Mouse (Mus musculus): ENCODE data around the gene Prss57. TPM values are rescaled to one million over a fixed set of nuclear protein-coding genes. Genes with fewer than 3 reads are reported as not detected.
A peak's percentile ranks its signal among the peaks of the same experiment; 100 is the strongest.

Gene Prss57
- polyA plus RNA-seq (2016; fragmentation: Nextera tagmentation; extraction: Ambion mirVana) = 0.09 TPM in 1 of 2 replicates, not detected in the other

- H3K36me3 ChIP-seq (replicated peaks) = no peaks in the 10 kb centered on the region; the same call in 1 of the 2 replicates
- peaks cover 20% of the 10 kb centered on the region for H3K4me1 ChIP-seq
- ATAC-seq (ENCODE audit: low FRiP score) = no peak
- H3K27ac ChIP-seq = no peak within 1 kb of the TSS
- peaks cover 4% of the 10 kb centered on the region; the same call in 1 of the 2 replicates for H3K27me3 ChIP-seq
- no peak within 1 kb of the TSS for H3K4me3 ChIP-seq (replicated peaks)
- WGBS = 87% methylated on average over 4 of the region's 4 CpGs
- H3K4me2 ChIP-seq = no peak within 1 kb of the TSS
- no peaks in the 10 kb centered on the region for H3K9me3 ChIP-seq
- H3K9ac ChIP-seq = no peak within 1 kb of the TSS
These were observed at the start of gene Prss57 for GRCm38 (mm10) chr10:79790861-79791260. TSS of gene Prss57 (minus strand) at chr10:79790961.

- Histone ChIP-seq H3K27me3 (no peaks in the 10 kb centered on the region), H3K27ac (peak overlapping the region; percentile 73), H3K4me3 (replicated peaks) (no peak overlapping the region), H3K9me3 (no peaks in the 10 kb centered on the region), H3K4me1 (peaks cover 29% of the 10 kb centered on the region), H3K4me2 (no peak overlapping the region), H3K36me3 (replicated peaks) (no peaks in the 10 kb centered on the region), H3K9ac (no peak overlapping the region)
- WGBS = 95% methylated on average over 3 of the region's 3 CpGs
- no peak for ATAC-seq (ENCODE audit: low FRiP score)
These were observed 49.3 kb upstream of the Prss57 start for GRCm38 (mm10) chr10:79840091-79840490.

GRCm38 (mm10) chr10:79838151-79838550 is 47.4 kb upstream of the Prss57 start:
- no peak overlapping the region for H3K27ac ChIP-seq
- H3K4me3 ChIP-seq (replicated peaks) = no peak overlapping the region
- H3K4me2 ChIP-seq = no peak overlapping the region
- no peak overlapping the region for H3K9ac ChIP-seq
- 83% methylated on average over 2 of the region's 2 CpGs for WGBS
- peaks cover 22% of the 10 kb centered on the region for H3K4me1 ChIP-seq
- H3K36me3 ChIP-seq (replicated peaks) = no peaks in the 10 kb centered on the region
- no peaks in the 10 kb centered on the region for H3K27me3 ChIP-seq
- no peaks in the 10 kb centered on the region for H3K9me3 ChIP-seq
- no peak for ATAC-seq (ENCODE audit: low FRiP score)

GRCm38 (mm10) chr10:79836918-79837317 is 46.2 kb upstream of the Prss57 start:
- ATAC-seq (ENCODE audit: low FRiP score) = no peak
- WGBS = 94% methylated on average over 3 of the region's 3 CpGs
- Histone ChIP-seq H3K9me3 (no peaks in the 10 kb centered on the region), H3K4me1 (peaks cover 12% of the 10 kb centered on the region), H3K27ac (no peak overlapping the region), H3K27me3 (no peaks in the 10 kb centered on the region), H3K9ac (no peak overlapping the region), H3K4me3 (replicated peaks) (no peak overlapping the region), H3K36me3 (replicated peaks) (no peaks in the 10 kb centered on the region), H3K4me2 (no peak overlapping the region)

- 27% methylated on average over 9 of the region's 9 CpGs for WGBS
- Histone ChIP-seq H3K4me2 (peak overlapping the region; percentile 4; the same call in 1 of the 2 replicates), H3K27me3 (no peaks in the 10 kb centered on the region)
These were observed 44.1 kb upstream of the Prss57 start for GRCm38 (mm10) chr10:79834769-79835398.

GRCm38 (mm10) chr10:79832786-79833181 is 42.0 kb upstream of the Prss57 start:
- Histone ChIP-seq H3K4me2 (no peak overlapping the region), H3K27me3 (peaks cover 2% of the 10 kb centered on the region; the same call in 1 of the 2 replicates), H3K27ac (no peak overlapping the region), H3K4me1 (no peaks in the 10 kb centered on the region), H3K36me3 (replicated peaks) (no peaks in the 10 kb centered on the region), H3K4me3 (replicated peaks) (no peak overlapping the region), H3K9me3 (no peaks in the 10 kb centered on the region), H3K9ac (no peak overlapping the region)
- ATAC-seq (ENCODE audit: low FRiP score) = no peak
- WGBS = 74% methylated on average over 9 of the region's 9 CpGs

More at GRCm38 (mm10) chr10:79834769-79835398, 44.1 kb upstream of the Prss57 start:
- H3K9ac ChIP-seq = peak overlapping the region; percentile 12; the same call in 1 of the 2 replicates
- no peak overlapping the region for H3K27ac ChIP-seq
- H3K36me3 ChIP-seq (replicated peaks) = no peaks in the 10 kb centered on the region
- peak; percentile 67 for ATAC-seq (ENCODE audit: low FRiP score)
- no peaks in the 10 kb centered on the region for H3K4me1 ChIP-seq
- no peaks in the 10 kb centered on the region for H3K9me3 ChIP-seq
- no peak overlapping the region for H3K4me3 ChIP-seq (replicated peaks)

- Histone ChIP-seq H3K4me3 (replicated peaks) (no peak overlapping the region), H3K4me1 (no peaks in the 10 kb centered on the region), H3K9ac (no peak overlapping the region), H3K36me3 (replicated peaks) (no peaks in the 10 kb centered on the region), H3K9me3 (no peaks in the 10 kb centered on the region), H3K27me3 (peaks cover 2% of the 10 kb centered on the region; the same call in 1 of the 2 replicates), H3K4me2 (no peak overlapping the region), H3K27ac (no peak overlapping the region)
- no peak for ATAC-seq (ENCODE audit: low FRiP score)
- 76% methylated on average over 7 of the region's 7 CpGs for WGBS
These were observed 41.4 kb upstream of the Prss57 start for GRCm38 (mm10) chr10:79832026-79832785.

GRCm38 (mm10) chr10:79831583-79831982 is 40.8 kb upstream of the Prss57 start:
- Histone ChIP-seq H3K9ac (no peak overlapping the region), H3K4me3 (replicated peaks) (no peak overlapping the region), H3K27ac (no peak overlapping the region), H3K27me3 (peaks cover 2% of the 10 kb centered on the region; the same call in 1 of the 2 replicates), H3K4me2 (no peak overlapping the region), H3K9me3 (no peaks in the 10 kb centered on the region), H3K4me1 (no peaks in the 10 kb centered on the region), H3K36me3 (replicated peaks) (no peaks in the 10 kb centered on the region)
- WGBS = 89% methylated on average over 3 of the region's 3 CpGs
- no peak for ATAC-seq (ENCODE audit: low FRiP score)

- Histone ChIP-seq H3K27ac (no peak overlapping the region), H3K4me2 (no peak overlapping the region), H3K9me3 (no peaks in the 10 kb centered on the region), H3K36me3 (replicated peaks) (peaks cover 14% of the 10 kb centered on the region), H3K4me1 (peaks cover 7% of the 10 kb centered on the region; the same call in 1 of the 2 replicates), H3K27me3 (peaks cover 2% of the 10 kb centered on the region; the same call in 1 of the 2 replicates), H3K9ac (no peak overlapping the region), H3K4me3 (replicated peaks) (no peak overlapping the region)
- no peak for ATAC-seq (ENCODE audit: low FRiP score)
- WGBS = 76% methylated on average over 6 of the region's 6 CpGs
These were observed 33.7 kb upstream of the Prss57 start for GRCm38 (mm10) chr10:79824413-79824812.

- WGBS = 80% methylated on average over 6 of the region's 6 CpGs
- H3K27ac ChIP-seq = no peak overlapping the region
- H3K9me3 ChIP-seq = no peaks in the 10 kb centered on the region
- peaks cover 13% of the 10 kb centered on the region for H3K4me1 ChIP-seq
- H3K9ac ChIP-seq = no peak overlapping the region
- no peak for ATAC-seq (ENCODE audit: low FRiP score)
- H3K4me2 ChIP-seq = no peak overlapping the region
- peaks cover 28% of the 10 kb centered on the region for H3K36me3 ChIP-seq (replicated peaks)
- H3K4me3 ChIP-seq (replicated peaks) = no peak overlapping the region
- no peaks in the 10 kb centered on the region; the same call in 1 of the 2 replicates for H3K27me3 ChIP-seq
These were observed 32.2 kb upstream of the Prss57 start for GRCm38 (mm10) chr10:79823011-79823410.

GRCm38 (mm10) chr10:79822372-79822771 is 31.6 kb upstream of the Prss57 start:
- Histone ChIP-seq H3K27me3 (no peaks in the 10 kb centered on the region; the same call in 1 of the 2 replicates), H3K36me3 (replicated peaks) (peaks cover 32% of the 10 kb centered on the region), H3K9ac (0 out of 2 replicates have a peak overlapping the region, but pooled peaks have one; percentile 17), H3K4me3 (replicated peaks) (0 out of 2 replicates have a peak overlapping the region, but pooled peaks have one; percentile 4), H3K4me2 (no peak overlapping the region), H3K4me1 (peaks cover 15% of the 10 kb centered on the region), H3K9me3 (no peaks in the 10 kb centered on the region), H3K27ac (peak overlapping the region; percentile 53; the same call in 1 of the 2 replicates)
- ATAC-seq (ENCODE audit: low FRiP score) = 0 out of 2 replicates have a peak, but pooled peaks have one; percentile 5
- 32% methylated on average over 17 of the region's 17 CpGs for WGBS

GRCm38 (mm10) chr10:79821731-79822130 is 31.0 kb upstream of the Prss57 start:
- peaks cover 38% of the 10 kb centered on the region for H3K36me3 ChIP-seq (replicated peaks)
- H3K4me1 ChIP-seq = peaks cover 15% of the 10 kb centered on the region
- no peaks in the 10 kb centered on the region for H3K9me3 ChIP-seq
- no peak overlapping the region for H3K4me3 ChIP-seq (replicated peaks)
- no peaks in the 10 kb centered on the region; the same call in 1 of the 2 replicates for H3K27me3 ChIP-seq
- no peak overlapping the region for H3K4me2 ChIP-seq
- WGBS = 84% methylated on average over 12 of the region's 12 CpGs
- H3K9ac ChIP-seq = 0 out of 2 replicates have a peak overlapping the region, but pooled peaks have one; percentile 17
- no peak for ATAC-seq (ENCODE audit: low FRiP score)
- H3K27ac ChIP-seq = no peak overlapping the region
